Mouse (Mus musculus): Measurements from ENCODE around the gene Fahd2a. TPM values are rescaled to one million over a fixed set of nuclear protein-coding genes. Genes with fewer than 3 reads are reported as not detected.

The Fahd2a gene
- polyA plus RNA-seq, 1 experiment from 2014 or later, result 16.9 TPM

GRCm38 (mm10) chr2:127479210-127479609, 34.8 kb upstream of the Fahd2a start:
- no peak overlapping the region for H3K9ac ChIP-seq (replicated peaks)
- peaks cover 49% of the 10 kb centered on the region for H3K27me3 ChIP-seq (ENCODE audit: insufficient read depth, low read length)
- peaks cover 5% of the 10 kb centered on the region; the same call in 1 of the 2 replicates for H3K4me1 ChIP-seq (ENCODE audit: insufficient read depth)
- H3K4me2 ChIP-seq (ENCODE audit: low read depth, low read length), result no peak overlapping the region
- DNase-seq (no peak), ATAC-seq (no peak)
- no peak overlapping the region for H3K27ac ChIP-seq (ENCODE audit: low read depth)
- H3K9me3 ChIP-seq (ENCODE audit: low read length), result no peaks in the 10 kb centered on the region
- H3K4me3 ChIP-seq (ENCODE audit: low read depth, low read length), result no peak overlapping the region
- H3K36me3 ChIP-seq (replicated peaks; ENCODE audit: insufficient read depth, low read length), result no peaks in the 10 kb centered on the region
- WGBS (ENCODE audit: insufficient replicate concordance), result 63% methylated on average over 4 of the region's 4 CpGs
- TF ChIP-seq EP300 (IDR thresholded peaks at IDR 0.05; ENCODE audit: low read depth), result no peak
- TF ChIP-seq CTCF (IDR thresholded peaks at IDR 0.05; ENCODE audit: low read depth), result no peak

- no peaks in the 10 kb centered on the region for H3K9me3 ChIP-seq (ENCODE audit: low read length)
- ATAC-seq (no peak), DNase-seq (no peak)
- WGBS (ENCODE audit: insufficient replicate concordance), result 49% methylated on average over 3 of the region's 3 CpGs
- H3K4me2 ChIP-seq (ENCODE audit: low read depth, low read length), result no peak overlapping the region
- TF ChIP-seq CTCF (IDR thresholded peaks at IDR 0.05; ENCODE audit: low read depth) (no peak), EP300 (IDR thresholded peaks at IDR 0.05; ENCODE audit: low read depth) (no peak)
- no peaks in the 10 kb centered on the region for H3K27me3 ChIP-seq (ENCODE audit: insufficient read depth, low read length)
- no peaks in the 10 kb centered on the region for H3K36me3 ChIP-seq (replicated peaks; ENCODE audit: insufficient read depth, low read length)
- no peak overlapping the region for H3K27ac ChIP-seq (ENCODE audit: low read depth)
- no peak overlapping the region for H3K9ac ChIP-seq (replicated peaks)
- no peak overlapping the region for H3K4me3 ChIP-seq (ENCODE audit: low read depth, low read length)
- H3K4me1 ChIP-seq (ENCODE audit: insufficient read depth), result no peaks in the 10 kb centered on the region
These were observed 27.9 kb upstream of the Fahd2a start for GRCm38 (mm10) chr2:127472279-127472678.

- TF ChIP-seq CTCF (IDR thresholded peaks at IDR 0.05; ENCODE audit: low read depth) (no peak), EP300 (IDR thresholded peaks at IDR 0.05; ENCODE audit: low read depth) (no peak)
- H3K9ac ChIP-seq (replicated peaks), result no peak overlapping the region
- no peak for DNase-seq
- no peaks in the 10 kb centered on the region for H3K36me3 ChIP-seq (replicated peaks; ENCODE audit: insufficient read depth, low read length)
- 78% methylated on average over 8 of the region's 8 CpGs for WGBS (ENCODE audit: insufficient replicate concordance)
- no peaks in the 10 kb centered on the region for H3K9me3 ChIP-seq (ENCODE audit: low read length)
- H3K27me3 ChIP-seq (ENCODE audit: insufficient read depth, low read length), result no peaks in the 10 kb centered on the region
- ATAC-seq, result no peak
- H3K4me1 ChIP-seq (ENCODE audit: insufficient read depth), result no peaks in the 10 kb centered on the region
- H3K27ac ChIP-seq (ENCODE audit: low read depth), result no peak overlapping the region
- no peak overlapping the region for H3K4me2 ChIP-seq (ENCODE audit: low read depth, low read length)
- no peak overlapping the region for H3K4me3 ChIP-seq (ENCODE audit: low read depth, low read length)
These were observed 26.9 kb upstream of the Fahd2a start for GRCm38 (mm10) chr2:127471281-127471680.

- no peaks in the 10 kb centered on the region for H3K4me1 ChIP-seq (ENCODE audit: insufficient read depth)
- no peaks in the 10 kb centered on the region for H3K27me3 ChIP-seq (ENCODE audit: insufficient read depth, low read length)
- WGBS (ENCODE audit: insufficient replicate concordance), result 76% methylated on average over 10 of the region's 10 CpGs
- no peaks in the 10 kb centered on the region for H3K36me3 ChIP-seq (replicated peaks; ENCODE audit: insufficient read depth, low read length)
- DNase-seq, result no peak
- no peak overlapping the region for H3K4me3 ChIP-seq (ENCODE audit: low read depth, low read length)
- H3K9me3 ChIP-seq (ENCODE audit: low read length), result no peaks in the 10 kb centered on the region
- no peak overlapping the region for H3K27ac ChIP-seq (ENCODE audit: low read depth)
- H3K4me2 ChIP-seq (ENCODE audit: low read depth, low read length), result no peak overlapping the region
- TF ChIP-seq EP300 (IDR thresholded peaks at IDR 0.05; ENCODE audit: low read depth) (no peak), CTCF (IDR thresholded peaks at IDR 0.05; ENCODE audit: low read depth) (no peak)
- no peak for ATAC-seq
- no peak overlapping the region for H3K9ac ChIP-seq (replicated peaks)
These were observed 26.3 kb upstream of the Fahd2a start for GRCm38 (mm10) chr2:127470661-127471060.

GRCm38 (mm10) chr2:127470183-127470582, 25.8 kb upstream of the Fahd2a start:
- Histone ChIP-seq H3K9me3 (ENCODE audit: low read length) (no peaks in the 10 kb centered on the region), H3K27me3 (ENCODE audit: insufficient read depth, low read length) (no peaks in the 10 kb centered on the region), H3K4me2 (ENCODE audit: low read depth, low read length) (no peak overlapping the region), H3K9ac (replicated peaks) (no peak overlapping the region), H3K4me3 (ENCODE audit: low read depth, low read length) (no peak overlapping the region), H3K36me3 (replicated peaks; ENCODE audit: insufficient read depth, low read length) (no peaks in the 10 kb centered on the region), H3K4me1 (ENCODE audit: insufficient read depth) (no peaks in the 10 kb centered on the region), H3K27ac (ENCODE audit: low read depth) (no peak overlapping the region)
- ATAC-seq, result no peak
- no peak for TF ChIP-seq CTCF (IDR thresholded peaks at IDR 0.05; ENCODE audit: low read depth)
- no peak for TF ChIP-seq EP300 (IDR thresholded peaks at IDR 0.05; ENCODE audit: low read depth)
- no peak for DNase-seq
- WGBS (ENCODE audit: insufficient replicate concordance), result 78% methylated on average over 5 of the region's 5 CpGs

- peak; percentile 62; the same call in 1 of the 2 replicates for ATAC-seq
These were observed 17.9 kb upstream of the Fahd2a start for GRCm38 (mm10) chr2:127462314-127462713.

GRCm38 (mm10) chr2:127461351-127461750, 17.0 kb upstream of the Fahd2a start:
- TF ChIP-seq EP300 (IDR thresholded peaks at IDR 0.05; ENCODE audit: low read depth) (no peak), CTCF (IDR thresholded peaks at IDR 0.05; ENCODE audit: low read depth) (no peak)
- DNase-seq (no peak), ATAC-seq (no peak)
- H3K27ac ChIP-seq (ENCODE audit: low read depth), result no peak overlapping the region
- no peak overlapping the region for H3K4me2 ChIP-seq (ENCODE audit: low read depth, low read length)
- WGBS (ENCODE audit: insufficient replicate concordance), result 50% methylated on average over 9 of the region's 9 CpGs
- H3K4me3 ChIP-seq (ENCODE audit: low read depth, low read length), result no peak overlapping the region
- H3K9ac ChIP-seq (replicated peaks), result no peak overlapping the region
- H3K27me3 ChIP-seq (ENCODE audit: insufficient read depth, low read length), result 0 out of 2 replicates have a peak, but pooled peaks cover 3% of the 10 kb centered on the region
- no peaks in the 10 kb centered on the region for H3K36me3 ChIP-seq (replicated peaks; ENCODE audit: insufficient read depth, low read length)
- H3K9me3 ChIP-seq (ENCODE audit: low read length), result no peaks in the 10 kb centered on the region
- no peaks in the 10 kb centered on the region for H3K4me1 ChIP-seq (ENCODE audit: insufficient read depth)

More at GRCm38 (mm10) chr2:127462314-127462713, 17.9 kb upstream of the Fahd2a start:
- H3K4me2 ChIP-seq (ENCODE audit: low read depth, low read length), result no peak overlapping the region
- H3K27ac ChIP-seq (ENCODE audit: low read depth), result no peak overlapping the region
- no peaks in the 10 kb centered on the region for H3K9me3 ChIP-seq (ENCODE audit: low read length)
- 0 out of 2 replicates have a peak, but pooled peaks cover 3% of the 10 kb centered on the region for H3K27me3 ChIP-seq (ENCODE audit: insufficient read depth, low read length)
- no peak for TF ChIP-seq EP300 (IDR thresholded peaks at IDR 0.05; ENCODE audit: low read depth)
- TF ChIP-seq CTCF (IDR thresholded peaks at IDR 0.05; ENCODE audit: low read depth), result peak; percentile 92
- WGBS (ENCODE audit: insufficient replicate concordance), result 13% methylated on average over 8 of the region's 8 CpGs
- H3K36me3 ChIP-seq (replicated peaks; ENCODE audit: insufficient read depth, low read length), result no peaks in the 10 kb centered on the region
- no peak overlapping the region for H3K4me3 ChIP-seq (ENCODE audit: low read depth, low read length)
- no peaks in the 10 kb centered on the region for H3K4me1 ChIP-seq (ENCODE audit: insufficient read depth)
- H3K9ac ChIP-seq (replicated peaks), result no peak overlapping the region
- DNase-seq, result peak; percentile 67
